Mouse (Mus musculus) frontal cortex, postnatal 10 days (tissue): ENCODE results near the gene Dhx9.
"Not testable (repeated sequence)": the region's sequence is repeated elsewhere in the genome, so short reads cannot be mapped to it uniquely, and the experiment has no call there.

Source experiments
- DNase-seq, 2 experiments: peaks; one replicate each; pipeline ENCODE4 v3.0.0; 2022; ENCODE audit warnings: low spot score in 2 of 2, mixed read lengths in 1 of 2

The Dhx9 gene

GRCm38 (mm10) chr1:153486120-153486519, 1.3 kb downstream of the Dhx9 start:
- not testable (repeated sequence) for DNase-seq

GRCm38 (mm10) chr1:153485201-153485796, 2.2 kb downstream of the Dhx9 start:
- no peak for DNase-seq

GRCm38 (mm10) chr1:153481025-153481412, 6.4 kb downstream of the Dhx9 start:
- DNase-seq, result no peak

GRCm38 (mm10) chr1:153480386-153481024, 7.0 kb downstream of the Dhx9 start:
- DNase-seq, result peak in 1 of 2 experiments; percentile 63

- no peak for DNase-seq
These were observed 8.2 kb downstream of the Dhx9 start for GRCm38 (mm10) chr1:153479296-153479695.

GRCm38 (mm10) chr1:153461796-153462195, 25.7 kb downstream of the Dhx9 start:
- DNase-seq, result no peak

- no peak for DNase-seq
These were observed 31.3 kb downstream of the Dhx9 start for GRCm38 (mm10) chr1:153456137-153456536.

GRCm38 (mm10) chr1:153453146-153453642, 34.3 kb downstream of the Dhx9 start:
- DNase-seq, result no peak

GRCm38 (mm10) chr1:153451237-153452154, 36.0 kb downstream of the Dhx9 start:
- DNase-seq, result peak in 1 of 2 experiments; percentile 41

GRCm38 (mm10) chr1:153446120-153446831, 41.2 kb downstream of the Dhx9 start:
- no peak for DNase-seq

- no peak for DNase-seq
These were observed 43.8 kb downstream of the Dhx9 start for GRCm38 (mm10) chr1:153443632-153444031.

GRCm38 (mm10) chr1:153443019-153443418, 44.4 kb downstream of the Dhx9 start:
- no peak for DNase-seq

- DNase-seq, result no peak
These were observed 45.8 kb downstream of the Dhx9 start for GRCm38 (mm10) chr1:153441656-153442055.

- no peak for DNase-seq
These were observed 46.7 kb downstream of the Dhx9 start for GRCm38 (mm10) chr1:153440752-153441151.

- no peak for DNase-seq
These were observed 49.9 kb downstream of the Dhx9 start for GRCm38 (mm10) chr1:153437536-153437935.

- no peak for DNase-seq
These were observed 53.4 kb downstream of the Dhx9 start for GRCm38 (mm10) chr1:153433851-153434589.

- DNase-seq, result no peak
These were observed 55.1 kb downstream of the Dhx9 start for GRCm38 (mm10) chr1:153432329-153432728.

- DNase-seq, result no peak
These were observed 55.8 kb downstream of the Dhx9 start for GRCm38 (mm10) chr1:153431701-153432100.

- no peak for DNase-seq
These were observed 56.3 kb downstream of the Dhx9 start for GRCm38 (mm10) chr1:153431158-153431557.

- peak; percentile 75 to 76 for DNase-seq
These were observed 62.5 kb downstream of the Dhx9 start, which contains the start of gene Shcbp1l for GRCm38 (mm10) chr1:153424770-153425584. Shcbp1l (plus strand) TSS chr1:153425162.
